Mouse (Mus musculus): ENCODE measurements at regions not wholly inside any gene's neighbourhood (a gene's known extent, or its start where the extent isn't known, plus 50 kb on each side); places are given as distances from the start of the nearest gene placed in this dataset.

GRCm38 (mm10) chr13:53996867-53997266 lies 58.6 kb downstream of the Drd1 start:
- in situ Hi-C loops (cut with MboI, MseI): no loop called here

GRCm38 (mm10) chr13:53992863-53993451 lies 62.5 kb downstream of the Drd1 start:
- in situ Hi-C loops (cut with MboI, MseI): no loop called here

DNA sequence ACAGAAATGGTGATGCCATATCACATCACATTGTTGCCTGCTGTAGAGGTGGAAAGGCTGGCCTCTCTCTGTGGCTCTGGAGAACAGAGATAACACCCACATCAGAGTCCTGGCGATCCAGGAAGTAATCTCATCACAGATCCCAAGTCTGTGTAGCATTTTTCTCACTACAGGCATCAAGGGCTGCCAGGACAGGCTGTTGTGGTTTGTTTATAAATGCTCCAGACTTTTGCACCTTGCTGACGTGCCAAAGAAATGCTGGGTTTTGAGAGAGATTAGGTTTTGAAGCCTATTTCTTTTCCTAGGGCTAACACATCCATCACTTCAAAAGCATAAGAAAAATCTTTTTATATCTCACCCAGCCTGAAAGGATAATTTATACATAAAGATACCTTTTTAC lies 76.3 kb downstream of the Drd1 start:
- in situ Hi-C loops (cut with MboI, MseI): no loop called here

GRCm38 (mm10) chr13:53969421-53969820 lies 86.1 kb downstream of the Drd1 start:
- in situ Hi-C loops (cut with MboI, MseI): no loop called here

DNA sequence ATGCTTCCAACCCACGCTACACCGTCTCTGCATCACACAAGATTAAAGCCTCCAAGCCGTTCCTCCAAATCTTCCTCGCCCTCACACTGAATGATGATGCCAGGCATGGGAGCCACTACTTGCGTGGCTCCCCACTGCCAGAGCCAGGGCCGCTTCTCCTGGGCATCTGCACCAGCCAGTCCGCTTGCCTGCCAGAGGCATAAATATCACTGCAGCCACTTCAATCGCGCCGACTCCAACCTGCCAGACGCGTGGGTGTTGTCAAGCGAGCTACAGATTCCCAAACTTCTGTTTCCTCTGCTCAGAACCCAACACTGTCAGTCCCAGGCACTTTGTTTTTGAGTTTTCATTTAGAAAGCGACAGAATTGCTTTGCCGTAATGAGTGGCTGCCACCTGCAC lies 99.3 kb downstream of the Drd1 start:
- in situ Hi-C loops (cut with MboI, MseI): no loop called here

- in situ Hi-C loops (cut with MboI, MseI): no loop called here
Observed at GRCm38 (mm10) chr13:53948056-53948455, 107.4 kb downstream of the Drd1 start.

- in situ Hi-C loops (cut with MboI, MseI): no loop called here
Observed at GRCm38 (mm10) chr13:53945681-53946080, 109.8 kb downstream of the Drd1 start.

DNA sequence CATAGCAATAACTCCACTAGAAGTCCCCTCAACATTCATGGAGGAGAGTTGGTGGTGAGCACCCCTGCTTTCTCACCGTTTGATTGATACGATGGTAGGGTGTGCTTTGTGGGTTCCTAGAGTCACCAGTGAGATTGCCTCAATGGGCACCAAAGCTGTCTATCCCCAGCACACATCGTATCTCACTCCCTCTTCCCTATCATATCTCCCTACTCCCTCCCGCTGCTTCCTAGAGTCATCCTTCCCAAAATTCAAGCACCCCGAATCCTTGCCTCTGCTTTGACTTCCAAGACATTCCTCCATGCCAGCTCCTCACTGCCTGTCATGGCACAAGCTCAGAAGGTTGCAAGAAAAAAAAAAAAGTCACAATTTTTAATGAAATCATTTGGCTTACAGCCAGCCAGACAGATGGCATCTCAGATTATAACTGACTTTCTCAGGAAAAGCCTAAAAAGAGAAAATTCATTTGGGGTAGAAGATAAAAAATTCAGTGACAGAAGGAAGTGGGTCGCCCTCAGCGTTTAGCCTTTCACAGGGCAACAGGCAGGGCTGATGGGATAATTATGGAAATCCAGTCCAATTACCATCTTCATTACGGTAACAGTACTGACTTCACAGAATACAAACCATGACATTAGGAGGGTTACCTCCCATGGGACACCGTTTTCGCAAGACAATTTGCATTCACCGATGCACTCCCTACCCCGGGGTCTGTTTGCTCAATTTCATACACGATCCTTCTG lies 114.3 kb downstream of the Drd1 start:
- in situ Hi-C loops (cut with MboI, MseI): no loop called here

- in situ Hi-C loops (cut with MboI, MseI): no loop called here
Observed at GRCm38 (mm10) chr13:53935174-53935699, 120.3 kb downstream of the Drd1 start.

GRCm38 (mm10) chr13:53934457-53934856 lies 121.0 kb downstream of the Drd1 start:
- in situ Hi-C loops (cut with MboI, MseI): no loop called here

DNA sequence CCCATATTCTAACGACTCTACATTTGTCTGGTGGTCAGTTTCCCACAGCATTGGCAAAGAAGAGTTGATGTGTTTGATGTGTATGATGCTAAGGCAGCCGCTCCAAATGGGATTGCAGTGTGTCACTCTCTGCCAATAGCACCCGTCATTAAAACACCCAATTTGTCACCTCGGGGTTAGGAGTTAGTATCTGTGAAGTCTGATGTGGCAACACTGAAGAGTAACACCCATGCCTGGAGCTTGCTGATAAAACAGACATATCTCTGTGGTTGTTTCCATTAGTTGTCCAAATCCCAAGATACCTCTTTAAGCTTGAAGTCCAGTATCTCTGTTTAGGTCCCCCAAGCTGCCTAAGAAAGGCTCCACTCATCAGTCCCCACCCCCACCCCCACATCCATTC lies 129.4 kb downstream of the Drd1 start:
- in situ Hi-C loops (cut with MboI, MseI): no loop called here

DNA sequence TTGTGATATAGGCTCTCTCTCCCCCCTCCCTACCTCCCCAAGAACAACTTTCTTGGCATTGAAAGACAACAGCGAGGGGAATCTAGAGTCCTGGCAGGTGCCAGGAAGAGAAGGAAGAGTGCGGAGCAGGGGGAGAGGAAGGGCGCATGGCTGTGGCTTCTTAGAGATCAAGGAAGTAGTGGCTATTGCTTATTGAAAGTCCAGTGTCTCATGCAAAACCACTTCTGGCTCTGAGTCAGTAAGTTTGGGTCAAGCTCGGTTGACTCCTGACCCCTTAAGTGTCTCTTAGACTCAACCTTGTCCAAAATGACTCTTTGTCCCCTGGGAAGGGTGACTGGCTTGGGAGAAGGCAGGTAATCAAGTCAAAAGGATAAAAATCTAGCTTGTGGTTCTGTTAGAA lies 131.1 kb downstream of the Drd1 start:
- in situ Hi-C loops (cut with MboI, MseI): no loop called here

DNA sequence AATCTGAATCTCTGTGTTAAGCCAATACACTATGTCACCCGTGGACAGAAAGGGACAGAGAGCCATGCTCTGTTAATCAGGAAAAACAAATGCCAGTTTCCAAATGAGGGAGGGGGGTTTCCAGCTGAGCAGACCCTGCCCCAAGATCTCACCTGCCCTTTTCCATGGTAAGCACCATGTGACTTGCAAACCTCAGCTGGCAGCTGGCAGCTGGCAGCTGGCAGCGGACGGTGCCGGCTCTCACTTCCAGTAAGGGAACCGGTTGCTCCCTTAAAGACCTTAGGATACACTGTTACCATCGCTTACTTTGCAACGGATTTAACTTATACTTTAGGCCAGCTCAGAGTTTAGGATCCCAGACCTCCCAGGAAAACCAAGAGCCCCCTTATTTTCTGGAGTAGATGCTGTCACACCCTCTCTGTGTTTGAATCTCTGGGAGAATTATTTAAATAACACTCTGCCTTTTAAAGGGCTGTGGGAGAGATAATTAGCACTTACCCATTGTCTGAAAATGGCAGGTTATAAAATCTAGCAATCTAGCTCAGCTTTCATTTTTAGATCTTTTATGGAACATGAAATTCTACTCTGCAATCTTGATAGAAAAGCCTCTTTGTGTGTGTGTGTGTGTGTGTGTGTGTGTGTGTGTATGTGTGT lies 131.7 kb downstream of the Drd1 start:
- in situ Hi-C loops (cut with MboI, MseI): no loop called here

DNA sequence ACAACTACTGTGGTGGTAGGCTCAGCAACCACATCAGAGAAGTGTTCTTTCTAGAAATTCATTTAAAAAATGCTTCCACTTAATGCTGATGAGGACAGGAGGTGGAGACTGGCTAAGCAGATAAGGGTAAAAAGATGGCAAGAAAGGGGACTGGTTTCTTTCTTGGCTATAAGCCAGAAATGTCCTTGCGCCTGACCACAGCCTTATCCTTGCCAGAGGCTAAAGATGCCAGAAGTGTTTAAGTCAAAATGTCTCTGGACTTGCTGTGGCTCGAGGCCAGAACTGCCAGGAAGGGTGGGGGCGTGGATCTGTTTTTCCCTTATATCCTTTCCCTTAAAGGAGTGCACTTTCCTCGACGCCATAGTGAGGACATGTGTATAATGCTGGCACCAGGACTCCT lies 133.7 kb downstream of the Drd1 start:
- in situ Hi-C loops (cut with MboI, MseI): no loop called here

DNA sequence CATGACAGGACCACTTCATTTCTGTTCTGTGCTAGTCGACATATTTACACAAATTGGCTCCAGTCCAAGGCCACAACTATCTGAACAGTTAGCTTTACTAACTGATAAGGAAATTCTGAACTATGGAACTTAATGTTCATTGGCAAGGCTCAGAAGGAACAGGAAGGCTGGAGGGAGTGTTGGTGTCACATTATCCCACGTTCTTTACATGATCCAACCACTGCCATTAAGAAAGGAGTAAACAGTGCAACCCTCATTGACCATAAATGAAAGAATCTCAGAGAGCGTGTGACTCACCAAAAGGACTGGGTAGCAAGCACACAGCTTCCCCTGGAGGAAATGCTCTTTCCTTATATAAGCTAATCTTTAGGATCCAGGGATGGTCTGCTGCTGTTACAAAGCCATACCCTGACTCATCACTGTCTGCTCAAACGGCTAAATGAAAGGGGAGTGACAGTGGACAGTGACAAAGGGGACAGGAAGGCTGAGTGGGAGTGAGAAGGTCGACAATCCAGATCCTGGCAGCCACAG lies 135.6 kb downstream of the Drd1 start:
- in situ Hi-C loops (cut with MboI, MseI): no loop called here

GRCm38 (mm10) chr13:53915456-53915855 lies 140.0 kb downstream of the Drd1 start:
- in situ Hi-C loops (cut with MboI, MseI): no loop called here

DNA sequence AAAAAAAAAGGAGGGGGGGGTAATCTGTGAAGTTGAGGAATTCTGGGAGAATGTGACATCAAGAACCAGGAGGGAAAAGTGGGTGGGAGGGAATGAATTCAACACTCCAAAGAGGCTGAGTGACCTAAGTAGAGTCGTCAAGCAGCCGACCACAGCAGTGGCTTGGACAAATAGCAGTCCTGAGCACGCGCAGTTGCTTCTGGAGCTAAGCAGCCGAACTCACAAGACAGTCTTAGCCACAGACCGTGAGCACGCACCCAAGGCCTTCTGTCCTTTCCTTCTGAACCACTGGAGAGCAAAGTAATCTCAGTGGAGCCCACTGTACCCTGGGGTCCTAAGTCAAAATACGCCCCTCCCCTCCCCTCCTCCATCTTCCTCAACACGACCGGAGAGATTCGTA lies 141.1 kb downstream of the Drd1 start:
- in situ Hi-C loops (cut with MboI, MseI): no loop called here

DNA sequence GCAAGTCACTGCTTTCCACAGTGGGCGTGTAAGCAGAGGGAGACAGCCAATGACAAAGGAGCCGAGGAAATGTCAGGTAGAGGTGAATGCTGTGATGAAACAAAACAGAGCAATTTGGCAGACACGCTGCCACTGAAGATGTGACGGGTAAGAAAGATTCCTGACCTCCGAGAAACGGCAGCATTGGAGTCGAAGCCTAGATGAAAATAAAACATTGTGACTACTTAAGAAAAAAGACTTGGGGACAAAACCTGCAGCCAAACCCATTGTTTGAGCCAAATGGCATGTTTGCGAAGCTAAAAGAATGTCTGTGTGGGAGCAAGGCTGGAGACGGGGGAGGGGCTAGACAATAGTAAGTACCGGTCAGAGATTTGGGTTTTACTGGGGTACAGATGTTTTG lies 142.0 kb downstream of the Drd1 start:
- in situ Hi-C loops (cut with MboI, MseI): no loop called here

DNA sequence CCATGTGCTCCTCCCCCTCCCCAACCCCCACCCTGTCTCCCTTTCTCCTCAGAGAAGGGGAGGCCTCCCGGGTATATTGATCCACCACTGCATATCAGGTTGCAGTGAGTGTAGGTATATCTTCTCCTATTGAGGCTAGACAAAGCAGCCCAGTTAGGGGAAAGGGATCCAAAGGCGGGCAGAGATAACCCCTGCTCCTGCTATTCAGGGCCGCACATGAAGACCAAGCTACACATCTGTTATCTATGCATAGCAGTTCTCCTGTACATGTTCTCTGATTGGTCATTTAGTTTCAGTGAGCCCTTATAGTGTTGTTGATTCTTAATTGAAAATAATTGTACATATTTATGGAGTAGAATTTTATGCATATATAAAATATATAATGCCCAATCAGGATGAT lies 143.7 kb downstream of the Drd1 start:
- in situ Hi-C loops (cut with MboI, MseI): no loop called here

DNA sequence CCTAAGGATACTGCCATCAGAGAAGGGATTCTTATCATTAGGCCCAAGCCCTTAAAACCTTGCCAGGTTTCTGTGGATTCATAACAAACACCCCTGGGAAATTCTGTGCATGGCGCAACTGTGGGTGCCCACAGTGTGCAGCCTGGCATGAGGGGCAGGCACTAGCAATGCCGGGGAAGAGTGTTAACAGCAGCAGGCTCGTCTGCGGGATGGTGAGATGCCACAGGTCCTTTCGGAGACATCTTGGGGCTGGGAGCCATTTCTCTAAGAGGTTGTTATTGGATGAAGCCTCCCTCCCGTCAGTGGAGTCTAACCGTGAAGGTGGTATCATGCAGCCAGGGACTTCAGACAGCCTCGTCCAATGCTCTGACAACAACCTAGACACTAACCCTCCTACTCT lies 144.2 kb downstream of the Drd1 start:
- in situ Hi-C loops (cut with MboI, MseI): no loop called here

DNA sequence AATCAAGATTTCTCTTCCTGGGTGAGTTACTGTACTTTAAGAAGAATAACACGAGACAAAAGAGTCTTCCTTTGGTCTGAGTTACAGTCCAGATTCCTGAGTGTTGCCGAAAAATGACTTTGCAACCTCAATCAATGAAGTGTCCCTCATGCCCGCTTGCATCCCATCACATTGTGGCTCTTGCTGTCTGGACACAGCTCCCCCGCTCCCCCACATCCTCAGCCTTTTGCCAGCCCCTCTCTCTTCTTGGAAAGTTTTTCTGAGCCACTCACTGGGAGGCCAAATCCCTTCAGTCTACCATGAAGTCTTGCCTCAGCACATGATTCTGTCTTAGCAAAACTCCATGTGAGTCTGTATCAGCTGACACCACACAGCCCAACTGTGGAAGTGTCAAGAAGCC lies 145.3 kb downstream of the Drd1 start:
- in situ Hi-C loops (cut with MboI, MseI): no loop called here

- in situ Hi-C loops (cut with MboI, MseI): no loop called here
Observed at GRCm38 (mm10) chr13:53904471-53904870, 151.0 kb downstream of the Drd1 start.

DNA sequence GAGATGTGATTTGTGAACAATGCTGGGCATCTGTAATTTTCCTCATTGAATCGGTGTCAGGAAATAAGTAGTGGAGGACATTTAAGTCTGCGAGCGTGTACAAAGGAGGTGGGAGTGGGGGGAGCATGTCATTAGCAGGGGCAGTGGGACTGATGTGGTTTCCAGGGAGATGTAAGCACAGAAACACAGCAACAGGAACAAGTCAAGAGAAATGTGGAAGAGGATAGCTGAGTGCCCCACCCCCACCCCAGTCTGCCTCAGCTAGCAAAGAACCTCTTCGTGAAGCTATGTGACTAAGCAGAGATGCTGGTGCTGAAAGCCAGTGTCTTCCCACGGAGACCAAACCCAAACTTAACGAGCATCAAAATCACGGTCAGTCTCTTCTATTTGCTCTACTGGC lies 151.9 kb downstream of the Drd1 start:
- in situ Hi-C loops (cut with MboI, MseI): no loop called here

Measured in T-helper 1 cell (primary cell).